ENCODE assay signal across 22 mouse cellular contexts in genomic region chr8:75247331-75247730, GRCm38 (mm10). TPM values are rescaled to one million over a fixed set of nuclear protein-coding genes. Genes with fewer than 3 reads are reported as not detected.
"Had no signal": no experiment of that assay in that cellular context is flagged by ENCODE, and none has a peak within 500 bp of the region (broad histone marks: within the 10 kb centered on the region; RNA-seq: fewer than 3 reads in every experiment).

No protein-coding gene starts in this region.

- H3K4me3 ChIP-seq: liver, embryonic 15.5 days; lung, embryonic 15.5 days; megakaryocyte, embryonic 14.5 days; midbrain, embryonic 13.5 days; midbrain, embryonic 15.5 days; neural tube, embryonic 13.5 days; neural tube, embryonic 15.5 days had no signal

- H3K4me2 ChIP-seq: liver, embryonic 15.5 days; lung, embryonic 15.5 days; midbrain, embryonic 11.5 days; midbrain, embryonic 13.5 days; midbrain, embryonic 15.5 days; neural tube, embryonic 13.5 days; neural tube, embryonic 15.5 days had no signal

- H3K9ac ChIP-seq: liver, embryonic 15.5 days; liver, postnatal 0 days; lung, embryonic 15.5 days; midbrain, embryonic 13.5 days; midbrain, embryonic 15.5 days; neural tube, embryonic 13.5 days; neural tube, embryonic 15.5 days had no signal

- H3K4me1 ChIP-seq: liver, embryonic 15.5 days; lung, embryonic 15.5 days; megakaryocyte, embryonic 14.5 days; midbrain, embryonic 13.5 days; midbrain, embryonic 15.5 days; neural tube, embryonic 13.5 days; neural tube, embryonic 15.5 days had no signal

- DNase-seq: liver, postnatal 0 days; lung, postnatal 14 days; lung, postnatal 36 days; retina, postnatal 1 day; right cerebral cortex, adult 18-20 months; right cerebral cortex, postnatal 25 days; right cerebral cortex, postnatal 4 days; spleen, adult 18-20 months; thymus, adult 18-20 months; thymus, postnatal 14 days; thymus, postnatal 36 days had no signal

- ATAC-seq: liver, postnatal 0 days; lung, postnatal 0 days; midbrain, embryonic 13.5 days; midbrain, embryonic 15.5 days had no signal

- H3K27ac ChIP-seq: liver, embryonic 15.5 days; lung, embryonic 15.5 days; macrophage; midbrain, embryonic 13.5 days; midbrain, embryonic 15.5 days; neural tube, embryonic 13.5 days; neural tube, embryonic 15.5 days had no signal

- H3K27me3 ChIP-seq: liver, embryonic 15.5 days; lung, embryonic 15.5 days; megakaryocyte, embryonic 14.5 days; midbrain, embryonic 13.5 days; midbrain, embryonic 15.5 days; neural tube, embryonic 13.5 days; neural tube, embryonic 15.5 days had no signal

- H3K36me3 ChIP-seq: liver, embryonic 15.5 days; lung, embryonic 15.5 days; midbrain, embryonic 13.5 days; midbrain, embryonic 15.5 days; neural tube, embryonic 13.5 days; neural tube, embryonic 15.5 days had no signal

RNA-seq across cellular contexts. Expression of gene Rasd2, which starts 33.6 kb away (rescaled TPM):
- total RNA-seq: monocyte, adult 5-6 weeks had no signal
- polyA plus RNA-seq: liver, embryonic 15.5 days had no signal
